Comparison of ENCODE assay signal across 8 mouse cellular contexts in the genomic region with DNA sequence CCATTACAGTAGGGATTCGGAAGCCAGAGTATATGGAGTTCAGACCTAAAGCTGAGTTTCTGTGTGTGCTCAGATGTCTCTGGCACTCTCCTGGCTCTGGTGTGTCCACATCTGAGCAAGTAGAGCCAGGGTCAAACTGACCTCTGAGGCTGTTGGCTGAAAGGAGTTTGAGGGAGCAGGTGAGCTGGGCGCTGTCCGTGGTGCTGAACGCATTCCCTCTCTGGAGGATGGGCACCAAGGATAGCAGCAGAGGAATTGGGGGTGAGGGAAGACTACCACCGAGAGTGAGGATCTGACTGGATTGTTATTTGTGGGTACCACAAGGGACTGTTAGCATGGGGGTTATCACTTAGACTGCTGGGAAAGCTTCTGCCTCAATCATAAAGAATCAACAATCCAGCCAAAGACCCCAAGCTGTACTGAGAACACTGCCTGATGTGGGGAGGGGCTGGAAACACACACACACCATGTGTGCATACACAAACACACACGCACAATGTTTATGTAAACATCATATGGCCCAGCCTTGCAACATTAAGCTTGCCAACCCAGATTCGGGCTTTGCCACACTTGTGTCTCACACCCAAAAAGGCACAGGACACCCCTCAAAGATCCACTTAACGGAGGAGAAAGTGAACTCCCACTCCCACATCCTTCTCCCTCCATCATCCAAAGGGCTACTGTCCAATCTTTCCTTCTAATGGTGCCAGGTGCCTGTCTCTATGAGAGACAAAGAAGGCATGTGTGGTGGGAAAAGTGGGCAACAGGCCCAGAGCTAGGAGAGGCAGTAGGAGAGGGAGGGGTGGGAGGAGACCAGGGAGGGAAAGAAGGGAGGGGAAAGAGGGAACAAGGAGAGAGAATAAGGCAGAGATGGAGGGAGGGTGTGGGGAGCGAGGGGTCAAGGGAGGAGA. TPM values are rescaled to one million over a fixed set of nuclear protein-coding genes. Genes with fewer than 3 reads are reported as not detected.
DNase-seq lines count a peak whose midpoint lies in the region; ATAC-seq lines count a peak whose summit lies in the region.

No protein-coding gene starts in this region.

- no peaks in the 10 kb centered on the region for H3K9me3 ChIP-seq in forebrain, embryonic 10.5 days
- no peaks in the 10 kb centered on the region for H3K9me3 ChIP-seq in forebrain, embryonic 12.5 days
- no peaks in the 10 kb centered on the region for H3K9me3 ChIP-seq in limb, embryonic 10.5 days (replicated peaks)
- no peaks in the 10 kb centered on the region for H3K9me3 ChIP-seq in neural tube, embryonic 13.5 days

- ATAC-seq in forebrain, embryonic 12.5 days (ENCODE audit: low FRiP score), result no peak
- ATAC-seq in neural tube, embryonic 13.5 days (ENCODE audit: low read depth), result peak; percentile 57
- ATAC-seq in megakaryocyte-erythroid progenitor cell, adult 5-6 weeks (replicated peaks; ENCODE audit: low FRiP score, low TSS enrichment, poor library complexity, severe bottlenecking), result no peak; the same call in 1 of the 2 replicates

- H3K4me1 ChIP-seq in forebrain, embryonic 10.5 days, result no peaks in the 10 kb centered on the region
- H3K4me1 ChIP-seq in forebrain, embryonic 12.5 days, result no peaks in the 10 kb centered on the region
- no peaks in the 10 kb centered on the region for H3K4me1 ChIP-seq in limb, embryonic 10.5 days
- peaks cover 19% of the 10 kb centered on the region for H3K4me1 ChIP-seq in neural tube, embryonic 13.5 days (replicated peaks)

- H3K27me3 ChIP-seq in forebrain, embryonic 10.5 days (ENCODE audit: poor library complexity, severe bottlenecking), result peaks cover 22% of the 10 kb centered on the region; the same call in 1 of the 2 replicates
- peaks cover 82% of the 10 kb centered on the region for H3K27me3 ChIP-seq in forebrain, embryonic 12.5 days
- no peaks in the 10 kb centered on the region for H3K27me3 ChIP-seq in limb, embryonic 10.5 days (ENCODE audit: low read depth, poor library complexity, severe bottlenecking)
- peaks cover 11% of the 10 kb centered on the region for H3K27me3 ChIP-seq in neural tube, embryonic 13.5 days

- DNase-seq in forebrain, embryonic 10.5 days (ENCODE audit: extremely low spot score, low spot score), result peak; percentile 64
- DNase-seq in urinary bladder, adult 2 months (ENCODE audit: low spot score), result peak; percentile 37
- DNase-seq in urinary bladder, postnatal 10 days (ENCODE audit: low spot score), result no peak
- DNase-seq in gastrocnemius, postnatal 14 days, result peak; percentile 60
- DNase-seq in limb, embryonic 10.5 days (ENCODE audit: low spot score), result peak; percentile 90

- no peak overlapping the region for H3K4me2 ChIP-seq in forebrain, embryonic 12.5 days
- H3K4me2 ChIP-seq in neural tube, embryonic 13.5 days, result no peak overlapping the region

- no peak overlapping the region for H3K27ac ChIP-seq in forebrain, embryonic 10.5 days
- H3K27ac ChIP-seq in forebrain, embryonic 12.5 days, result no peak overlapping the region
- H3K27ac ChIP-seq in limb, embryonic 10.5 days, result no peak overlapping the region
- no peak overlapping the region for H3K27ac ChIP-seq in neural tube, embryonic 13.5 days (replicated peaks)

- no peak overlapping the region for H3K4me3 ChIP-seq in forebrain, embryonic 10.5 days
- no peak overlapping the region for H3K4me3 ChIP-seq in forebrain, embryonic 12.5 days (replicated peaks)
- H3K4me3 ChIP-seq in limb, embryonic 10.5 days, result no peak overlapping the region
- H3K4me3 ChIP-seq in neural tube, embryonic 13.5 days, result no peak overlapping the region

- intact Hi-C loops in gastrocnemius, postnatal 14 days (cut with DNase I; ENCODE audit: low total_unique reads), result no loop called here

- H3K9ac ChIP-seq in forebrain, embryonic 12.5 days, result no peak overlapping the region
- H3K9ac ChIP-seq in neural tube, embryonic 13.5 days, result no peak overlapping the region

- 48% methylated on average over 9 of the region's 9 CpGs for WGBS in forebrain, embryonic 10.5 days
- WGBS in forebrain, embryonic 12.5 days, result 47% methylated on average over 9 of the region's 9 CpGs
- 47% methylated on average over 9 of the region's 9 CpGs for WGBS in limb, embryonic 10.5 days
- WGBS in neural tube, embryonic 13.5 days, result 45% methylated on average over 9 of the region's 9 CpGs

- no peaks in the 10 kb centered on the region for H3K36me3 ChIP-seq in forebrain, embryonic 10.5 days (replicated peaks)
- H3K36me3 ChIP-seq in forebrain, embryonic 12.5 days (replicated peaks), result no peaks in the 10 kb centered on the region
- H3K36me3 ChIP-seq in limb, embryonic 10.5 days, result no peaks in the 10 kb centered on the region
- no peaks in the 10 kb centered on the region for H3K36me3 ChIP-seq in neural tube, embryonic 13.5 days

RNA-seq across cellular contexts. Expression of a gene that starts 57.8 kb away (rescaled TPM):
- 0.74 and 0.77 TPM in 2 replicates for polyA plus RNA-seq in forebrain, embryonic 10.5 days (2016; fragmentation: Nextera tagmentation; extraction: Ambion mirVana)
- 9.4 and 10.5 TPM in 2 replicates for polyA plus RNA-seq in forebrain, embryonic 12.5 days (2016; fragmentation: Nextera tagmentation; extraction: Ambion mirVana)
- 3.0 and 3.8 TPM in 2 replicates for polyA plus RNA-seq in urinary bladder, adult 2 months (2012; rRNA removed)
- total RNA-seq in gastrocnemius, postnatal 14 days (2021), result under 1 TPM; 0.47 to 0.82 TPM
- polyA plus RNA-seq in limb, embryonic 10.5 days (2016; fragmentation: Nextera tagmentation; extraction: Ambion mirVana), result 0.85 and 1.8 TPM in 2 replicates
- 55.7 and 59.4 TPM in 2 replicates for polyA plus RNA-seq in neural tube, embryonic 13.5 days (2015; fragmentation: Nextera tagmentation; extraction: Ambion mirVana)
- not detected in 2 replicates for total RNA-seq in megakaryocyte-erythroid progenitor cell, adult 5-6 weeks (2014; fragmentation: Nextera tagmentation)
- total RNA-seq in megakaryocyte-erythroid progenitor cell, adult 5-6 weeks (2017), result not detected in 2 replicates
